Mouse (Mus musculus) B cell, adult 67 days (primary cell): ENCODE data around the gene Bud23. TPM values are rescaled to one million over a fixed set of nuclear protein-coding genes. Genes with fewer than 3 reads are reported as not detected.

Experiments
- total RNA-seq, 2 experiments: library from RNA; stranded (reverse); gene quantifications; 4 replicates each; pipeline ENCODE4 v1.2.4; 2023

Bud23 gene
- 100 to 1,000 TPM; 105 to 132 TPM for total RNA-seq

DNA sequence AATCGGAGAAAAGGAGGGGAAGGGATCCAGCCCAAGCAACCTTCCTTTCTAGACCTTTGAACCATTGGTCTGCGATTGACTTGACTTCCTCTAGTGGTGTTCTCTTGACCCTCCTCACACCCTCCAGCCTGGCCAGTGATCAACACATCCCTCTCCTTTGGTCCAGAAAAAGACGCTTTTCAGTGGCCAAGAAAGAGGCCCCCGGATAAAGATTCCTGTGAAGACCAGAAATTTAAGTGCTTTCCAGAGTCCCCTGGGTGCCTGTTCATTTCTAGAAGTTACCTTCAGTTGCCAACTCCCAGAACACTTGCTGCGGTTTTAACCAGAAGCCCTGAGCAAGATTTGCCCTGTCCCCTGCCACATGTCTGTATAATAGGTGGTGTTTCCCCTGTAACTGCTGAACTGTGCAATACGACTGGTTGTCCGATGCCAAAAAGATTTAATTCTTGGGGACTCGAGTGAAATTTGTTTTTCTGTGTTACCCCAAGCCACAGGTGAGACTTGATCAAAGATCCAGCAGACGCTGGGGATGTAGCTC is at the start of gene Bud23:
Bud23 (minus strand) TSS at position 51 of the 538 bp plus-strand sequence.

DNA sequence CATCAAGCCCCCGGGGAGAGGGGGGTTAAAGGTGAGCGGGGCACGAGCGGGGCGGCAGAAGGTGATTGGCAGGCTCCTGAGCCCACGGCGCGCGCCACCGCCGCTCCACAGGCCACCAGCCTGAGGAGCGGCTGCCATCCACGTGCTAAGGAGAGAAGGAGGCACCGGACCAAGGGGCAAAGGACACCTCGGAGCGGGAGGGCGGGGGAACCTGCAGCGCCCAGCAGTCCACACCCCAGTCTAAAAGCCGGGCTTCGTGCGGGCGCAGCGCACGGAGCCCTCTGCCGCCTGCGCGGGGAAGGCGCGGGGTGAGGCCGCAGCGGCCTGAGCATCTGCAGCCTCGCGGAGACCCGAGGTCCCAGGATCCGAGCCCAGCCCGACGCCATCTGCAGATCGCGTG is 24.9 kb upstream of the Bud23 start, which contains the start of gene Mlxipl:
Mlxipl (plus strand) TSS at position 238 of the 400 bp plus-strand sequence.

DNA sequence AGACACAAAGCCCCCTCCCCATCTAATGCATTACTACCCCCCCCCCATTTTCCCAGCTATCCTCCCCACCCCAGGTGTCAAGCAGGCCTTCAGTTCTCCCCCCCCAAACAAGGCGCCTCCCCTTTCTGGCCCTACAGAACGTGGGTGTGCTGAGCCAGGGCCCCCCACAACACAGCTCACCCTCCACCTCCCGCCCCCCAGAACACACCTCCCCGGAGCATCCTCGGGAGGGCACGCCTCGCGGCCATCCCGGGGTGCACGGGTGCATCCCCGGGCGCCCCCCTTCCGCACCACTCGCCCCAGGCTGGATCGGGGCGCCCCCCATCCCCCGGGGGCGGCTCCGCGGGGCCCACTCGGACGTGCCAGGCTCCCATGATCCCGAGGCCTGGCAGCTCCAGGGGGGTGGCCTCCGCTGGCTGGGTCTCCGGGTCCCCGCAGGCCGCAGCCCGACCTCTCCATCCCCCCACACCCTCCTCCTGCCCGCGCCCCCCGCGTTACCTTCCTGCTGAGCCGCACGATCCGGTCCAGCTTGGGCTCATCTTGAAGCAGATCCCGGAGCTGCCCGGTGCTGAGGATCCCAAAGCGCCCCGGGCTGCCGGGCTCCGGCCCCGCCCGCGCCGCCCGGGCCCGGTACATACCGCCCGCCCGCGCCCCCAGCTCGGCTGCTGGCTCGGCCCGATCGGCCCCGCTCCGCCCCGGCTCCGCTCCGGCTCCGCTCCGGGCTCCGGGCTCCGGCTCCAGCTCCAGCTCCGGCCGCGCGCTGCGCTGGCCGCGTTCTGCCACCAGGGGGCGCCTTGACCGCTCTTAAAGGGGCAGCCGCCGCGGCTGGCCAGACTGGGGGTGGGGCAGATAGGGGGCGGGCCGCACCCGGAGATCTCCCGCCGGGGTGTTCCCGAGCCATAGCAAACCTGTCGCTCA is 13.1 kb upstream of the Bud23 start, which contains the start of gene Vps37d:
Vps37d (minus strand) TSS at position 703 of the 918 bp plus-strand sequence.

DNA sequence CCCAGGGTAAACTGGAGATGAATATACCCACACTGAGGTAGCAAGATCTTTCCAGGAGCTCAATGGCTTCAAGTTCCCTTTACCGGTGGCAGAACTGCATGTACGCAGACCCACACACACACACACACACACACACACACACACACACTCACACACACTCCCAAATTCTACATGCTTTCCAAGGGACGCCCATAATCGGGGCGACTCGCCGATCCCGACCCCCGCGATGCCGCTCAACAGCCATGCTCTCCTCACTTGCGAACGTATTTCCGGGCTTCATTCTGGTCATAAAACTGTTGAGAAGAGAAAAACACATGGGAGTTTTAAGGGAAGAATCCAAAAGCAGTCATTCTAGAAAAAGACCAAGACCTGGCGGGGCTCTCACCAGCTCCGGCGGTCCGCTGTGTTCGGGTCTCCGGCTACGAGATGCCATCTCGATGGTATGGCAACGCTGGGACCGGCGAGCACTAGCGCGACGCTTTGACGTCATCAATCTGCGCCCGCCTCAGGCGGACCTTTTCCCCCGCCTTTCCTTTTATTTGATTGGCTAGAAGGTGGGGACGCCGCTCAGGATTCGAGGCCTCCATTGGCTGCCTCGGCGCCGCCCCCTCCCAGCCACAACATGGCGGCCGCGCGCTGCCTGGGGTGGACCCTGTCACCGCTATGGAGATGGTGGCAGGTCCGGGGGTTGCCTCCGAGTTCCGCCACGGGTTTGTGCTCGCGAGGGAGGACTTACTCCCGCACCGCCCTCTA is 954 bp downstream of the Bud23 start, which contains the start of gene Dnajc30:
Dnajc30 (plus strand) TSS at position 574 of the 753 bp plus-strand sequence.

DNA sequence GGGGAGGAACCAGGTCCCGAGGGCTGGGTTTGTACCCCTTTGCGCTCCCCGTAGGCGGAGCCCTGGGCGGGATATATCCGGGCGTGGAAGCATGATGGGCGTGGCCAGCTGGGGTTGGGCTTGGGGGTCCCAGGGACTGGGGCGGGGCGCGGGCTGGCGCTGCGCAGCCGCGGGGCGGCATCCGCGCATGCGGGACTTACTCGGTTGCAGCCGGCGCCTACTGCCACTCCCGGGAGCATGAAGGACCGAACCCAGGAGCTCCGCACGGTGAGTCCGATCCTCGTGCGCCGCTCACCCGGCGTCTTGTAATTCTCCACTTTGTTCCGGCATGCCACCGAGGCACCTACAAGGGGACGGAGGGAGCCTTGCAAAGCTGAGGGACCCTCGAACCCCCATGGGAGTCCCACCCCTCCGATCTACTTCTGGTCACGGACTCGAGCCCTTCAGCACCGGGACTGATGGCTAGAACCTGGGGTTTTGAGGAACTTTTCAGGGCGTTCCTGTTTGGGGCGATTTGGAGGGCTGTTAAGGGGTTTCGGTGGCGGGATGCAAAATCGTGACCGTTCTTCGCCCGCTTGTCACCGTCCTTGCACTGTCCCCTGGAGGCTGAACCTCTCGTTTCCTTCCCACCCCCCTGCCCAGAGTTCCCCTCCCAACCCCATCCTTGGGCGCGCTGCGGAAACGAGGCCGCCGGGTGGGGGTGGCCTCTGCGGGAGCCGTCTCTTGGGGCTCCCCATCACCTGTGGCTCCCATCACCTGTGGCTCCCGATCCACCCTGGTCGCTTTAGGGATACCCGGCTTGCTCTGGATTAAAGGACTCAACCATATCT is 41.2 kb downstream of the Bud23 start, which contains the start of gene Stx1a:
Stx1a (plus strand) TSS at position 139 of the 830 bp plus-strand sequence.

DNA sequence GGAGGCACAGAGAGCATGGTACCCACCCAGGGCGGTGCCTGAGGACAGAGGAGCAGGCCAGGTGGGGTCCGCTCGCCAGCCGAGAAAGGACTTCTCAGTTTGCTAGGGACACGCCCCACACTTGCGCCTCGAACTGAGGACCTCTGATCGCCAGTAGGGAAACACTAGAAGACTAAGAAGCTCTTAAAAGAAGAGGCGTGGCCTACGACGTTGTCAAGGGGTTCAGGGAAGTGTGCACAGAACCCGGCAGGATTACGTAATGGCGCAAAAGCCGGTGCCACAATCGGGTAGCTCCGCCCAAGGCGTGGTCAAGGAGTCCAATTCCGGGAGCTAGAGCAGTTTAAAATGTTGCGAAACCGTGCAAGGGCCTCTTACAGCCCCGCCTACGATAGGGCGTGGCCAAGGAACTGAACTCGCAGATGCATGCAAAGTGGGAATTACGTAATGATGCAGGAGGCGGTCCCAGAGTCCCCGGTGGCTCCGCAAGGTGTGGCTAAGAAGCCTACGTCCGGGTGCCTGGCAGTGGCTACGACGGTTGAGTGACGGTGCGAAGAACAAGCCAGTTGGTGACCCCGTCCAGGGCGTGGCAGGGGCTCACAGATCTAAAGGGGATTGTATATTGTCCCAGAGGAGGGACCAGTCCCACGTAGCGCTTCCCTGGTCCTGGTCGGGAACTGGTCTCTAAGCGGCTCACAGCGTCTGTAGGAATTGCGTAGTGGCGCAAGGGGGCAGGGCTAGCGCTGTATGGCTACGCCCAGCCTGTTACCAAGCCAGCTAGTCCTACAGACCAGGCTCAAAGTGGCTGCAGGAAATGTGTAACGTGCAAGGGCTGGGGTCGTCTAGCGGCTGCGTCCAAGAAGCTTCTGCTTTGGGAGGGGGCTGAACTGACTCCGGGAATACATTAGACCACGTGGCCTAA is 55.8 kb downstream of the Bud23 start, which contains the start of gene Abhd11:
Abhd11 (plus strand) TSS at position 482 of the 919 bp plus-strand sequence.

Other genes with a start within 250 kb of the Bud23 start
- gene Tmem270, start 158.2 kb downstream of the Bud23 start, total RNA-seq, result not detected
- gene Cldn13, start 149.4 kb downstream of the Bud23 start, total RNA-seq, result not detected
- gene Mettl27, start 132.6 kb downstream of the Bud23 start, total RNA-seq, result 1 to 10 TPM; 1.4 to 2.5 TPM
- not detected for gene Cldn4, start 118.0 kb downstream of the Bud23 start, total RNA-seq
- gene Cldn3, start 78.7 kb downstream of the Bud23 start, total RNA-seq, result not detected
- 10 to 100 TPM; 35.0 to 41.7 TPM for gene Abhd11, start 55.8 kb downstream of the Bud23 start, total RNA-seq
- gene Stx1a, start 41.5 kb downstream of the Bud23 start, total RNA-seq, result 1 to 10 TPM; 2.7 to 4.2 TPM
- 10 to 100 TPM; 20.1 to 21.2 TPM for gene Dnajc30, start 757 bp downstream of the Bud23 start, total RNA-seq
- gene Vps37d, start 13.3 kb upstream of the Bud23 start, total RNA-seq, result under 1 TPM in 1 of 2 experiments, not detected in 1; 0.44 TPM
- not detected for gene Mlxipl, start 24.9 kb upstream of the Bud23 start, total RNA-seq
- 10 to 100 TPM; 14.6 to 21.7 TPM for gene Tbl2, start 84.7 kb upstream of the Bud23 start, total RNA-seq
- 10 to 100 TPM; 65.6 to 69.8 TPM for gene Bcl7b, start 103.3 kb upstream of the Bud23 start, total RNA-seq
- gene Baz1b, start 122.3 kb upstream of the Bud23 start, total RNA-seq, result 100 to 1,000 TPM; 120 TPM
- under 1 TPM in 1 of 2 experiments, not detected in 1; 0.46 TPM for gene Fzd9, start 186.3 kb upstream of the Bud23 start, total RNA-seq